Mouse (Mus musculus) cerebellum, postnatal 14 days (tissue): ENCODE data around the gene Olfr1411.
A peak's percentile ranks its signal among the peaks of the same experiment; 100 is the strongest.

Experiments used
- DNase-seq, 2 experiments: peaks; one replicate each; pipeline ENCODE4 v3.0.0; 2021; ENCODE audit warnings: mixed read lengths in 2 of 2

The Olfr1411 gene

DNA sequence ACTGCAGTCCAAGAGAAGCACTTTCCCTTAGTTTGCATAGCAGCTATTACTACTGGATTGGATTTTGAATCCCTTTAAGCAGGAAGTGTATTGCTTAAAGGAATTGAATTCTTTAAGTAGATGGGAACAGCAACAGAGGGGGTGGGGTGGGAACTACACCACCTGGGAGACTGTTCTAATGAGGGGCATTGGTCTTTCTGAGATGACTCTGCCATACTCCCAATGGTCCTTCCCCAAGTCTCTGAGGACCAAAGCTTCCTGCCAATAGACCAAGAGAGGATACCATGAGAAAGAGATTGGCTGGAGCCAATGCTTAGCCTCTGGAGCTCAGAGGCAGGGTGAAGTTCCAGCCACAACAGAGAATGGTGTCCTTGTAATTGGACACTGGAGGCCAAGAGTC is at the start of gene Olfr1411:
TSS of gene Olfr1411 (plus strand) at position 301 of the 400 bp plus-strand sequence.
- DNase-seq = no peak

DNA sequence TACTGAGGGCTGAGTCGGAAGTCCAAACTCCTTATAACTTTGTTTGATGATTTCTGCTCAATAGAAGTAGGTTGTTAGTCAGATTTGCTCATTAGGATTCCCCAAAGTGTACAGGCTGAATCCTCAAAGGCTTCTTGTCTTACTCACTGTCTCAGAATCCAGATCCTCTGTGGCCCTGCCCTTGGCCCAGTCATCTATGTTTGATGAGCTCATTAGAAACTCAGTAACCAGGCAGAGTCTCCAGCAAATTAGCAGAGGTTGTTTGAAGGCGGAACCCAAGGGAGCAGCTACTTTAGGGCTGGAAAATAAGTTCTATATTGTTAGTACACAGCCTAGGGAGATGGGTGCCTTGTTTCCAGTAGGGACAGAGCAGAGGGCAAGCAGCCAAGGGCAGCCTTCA is 48.3 kb upstream of the Olfr1411 start:
- no peak for DNase-seq

DNA sequence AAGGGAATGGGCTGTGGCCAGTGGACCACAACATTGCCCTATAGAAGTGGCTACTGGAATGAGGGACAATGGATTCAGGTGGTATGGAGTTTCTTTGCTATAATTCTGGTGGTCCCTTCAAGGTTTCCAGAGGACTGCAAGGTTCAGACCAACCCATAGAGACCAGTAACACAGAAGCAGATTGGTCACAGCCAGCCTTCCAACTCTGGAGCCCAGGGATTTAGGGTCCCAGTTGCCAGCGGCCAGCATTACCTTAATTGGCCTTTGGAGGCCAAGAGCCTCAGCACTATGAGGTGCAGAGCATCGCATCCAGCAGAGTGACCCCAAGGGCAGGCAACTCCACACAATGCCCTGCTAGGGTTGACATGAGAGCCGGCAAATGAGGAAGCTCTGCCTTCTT is 23.2 kb upstream of the Olfr1411 start, which contains the start of gene Olfr1413:
TSS of gene Olfr1413 (plus strand) at position 301 of the 400 bp plus-strand sequence.
- DNase-seq = no peak

DNA sequence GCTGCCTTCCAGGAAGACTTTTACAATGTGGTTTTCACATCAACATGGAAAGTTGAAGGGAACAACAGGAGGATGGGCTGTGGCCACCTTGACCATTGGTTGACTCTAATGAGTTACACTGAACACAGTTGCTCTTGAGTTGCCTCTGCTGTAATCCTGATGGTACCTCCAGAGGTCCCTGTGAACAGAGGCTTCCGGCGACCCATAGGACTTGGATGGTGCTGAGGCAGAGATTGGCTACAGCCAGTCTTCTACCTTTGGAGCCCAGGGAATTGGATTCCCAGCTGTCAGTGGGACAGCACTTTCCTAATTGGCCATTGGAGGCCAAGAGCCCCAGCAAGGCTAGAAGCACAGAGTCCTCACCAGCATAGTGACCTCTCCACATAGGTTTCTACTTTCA is 8.7 kb upstream of the Olfr1411 start, which contains the start of gene Olfr1412:
TSS of gene Olfr1412 (plus strand) at position 301 of the 400 bp plus-strand sequence.
- no peak for DNase-seq

DNA sequence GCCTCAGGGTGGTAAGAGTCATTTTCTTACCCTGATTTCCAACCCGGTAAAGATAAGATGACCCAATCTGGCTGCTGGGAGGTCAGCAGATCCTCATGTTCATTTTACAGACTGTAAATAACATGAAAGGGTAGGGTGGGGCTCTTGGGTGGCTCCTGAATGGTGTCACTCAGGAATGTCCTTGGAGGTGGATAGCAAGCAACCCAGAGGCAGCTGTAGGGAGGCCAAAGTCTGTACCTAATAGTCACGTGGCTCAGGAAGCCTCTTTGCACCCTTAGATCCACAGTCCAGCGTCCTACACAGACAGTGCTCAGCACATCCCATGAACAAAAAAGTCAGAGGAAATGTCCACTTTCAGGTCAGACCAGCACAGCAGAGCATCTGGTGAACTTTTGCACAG is 1.8 kb downstream of the Olfr1411 start:
- DNase-seq = no peak

DNA sequence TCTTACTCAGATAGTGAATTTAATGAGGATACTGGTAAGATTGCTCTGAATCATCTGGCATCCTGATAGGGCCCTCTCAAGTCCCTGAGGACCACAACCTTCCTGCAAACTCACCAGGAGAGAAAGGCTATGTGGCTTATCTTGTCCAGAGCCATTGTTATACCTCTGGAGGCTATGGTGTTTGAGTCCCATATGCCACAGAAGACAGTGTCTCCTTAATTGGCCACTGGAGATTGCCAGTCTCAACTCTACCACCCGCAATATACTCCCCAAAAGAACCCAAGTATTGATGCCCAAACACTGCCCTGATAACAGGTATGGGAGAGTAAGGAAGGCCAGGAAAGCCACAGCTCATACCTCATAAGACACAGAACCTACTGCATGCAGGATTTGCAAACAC is 11.3 kb downstream of the Olfr1411 start, which contains the start of gene Olfr1410:
TSS of gene Olfr1410 (plus strand) at position 301 of the 400 bp plus-strand sequence.
- no peak for DNase-seq

DNA sequence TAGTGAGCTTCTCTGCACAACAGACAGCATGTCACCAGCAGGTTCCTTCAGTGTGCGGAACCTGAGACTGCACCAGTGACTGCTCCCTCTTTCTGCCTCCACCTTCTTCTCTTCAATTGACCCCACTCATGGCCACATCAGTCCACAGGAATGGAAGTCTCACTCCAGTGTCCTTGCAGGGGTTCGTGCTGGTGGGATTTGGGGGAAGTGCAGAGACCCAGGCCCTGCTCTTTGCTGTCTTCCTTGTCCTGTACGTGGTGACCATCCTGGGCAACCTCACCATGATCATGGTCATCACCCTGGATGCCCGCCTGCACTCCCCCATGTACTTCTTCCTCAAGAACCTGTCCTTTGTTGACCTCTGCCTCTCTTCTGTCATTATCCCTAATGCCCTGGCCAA is 13.5 kb downstream of the Olfr1411 start:
- DNase-seq = no peak

DNA sequence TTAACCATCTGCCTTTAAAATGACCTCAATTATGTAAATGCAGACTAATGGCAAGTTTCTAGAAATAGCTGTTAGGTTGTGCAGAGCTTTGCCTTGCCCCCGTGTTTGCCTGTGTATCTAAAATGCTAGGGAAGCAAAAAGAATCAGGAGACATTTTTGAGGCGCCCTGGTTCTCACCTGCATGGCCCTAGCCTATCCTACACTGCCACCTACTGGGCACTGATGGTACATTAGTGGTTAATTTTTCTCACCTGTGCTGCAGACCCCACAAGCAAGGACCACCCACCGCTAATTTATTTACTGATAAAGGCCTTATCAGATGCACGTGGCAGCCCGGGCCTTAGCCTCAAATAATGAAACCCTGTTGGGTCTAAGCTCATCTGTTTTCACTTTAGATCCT is 16.8 kb downstream of the Olfr1411 start:
- peak; percentile 87 to 89 for DNase-seq

DNA sequence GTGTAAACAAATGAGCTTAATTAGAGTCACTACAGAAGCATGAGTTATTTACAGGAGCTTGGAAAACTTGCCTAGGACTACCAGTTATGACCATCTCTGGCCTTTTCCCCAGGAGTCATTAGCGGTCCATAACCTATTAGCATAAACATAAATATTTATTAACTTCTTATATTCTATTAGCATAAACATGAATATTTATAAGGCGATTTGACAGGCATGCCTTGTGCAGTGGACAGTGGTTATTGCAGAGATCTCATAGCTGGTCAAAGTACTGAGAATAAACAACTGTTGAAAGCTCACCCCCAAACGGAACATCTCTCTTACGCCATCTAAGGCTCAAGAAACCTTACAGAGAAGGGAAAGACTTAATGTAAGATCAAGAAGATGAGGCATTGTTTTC is 19.0 kb downstream of the Olfr1411 start:
- no peak for DNase-seq

DNA sequence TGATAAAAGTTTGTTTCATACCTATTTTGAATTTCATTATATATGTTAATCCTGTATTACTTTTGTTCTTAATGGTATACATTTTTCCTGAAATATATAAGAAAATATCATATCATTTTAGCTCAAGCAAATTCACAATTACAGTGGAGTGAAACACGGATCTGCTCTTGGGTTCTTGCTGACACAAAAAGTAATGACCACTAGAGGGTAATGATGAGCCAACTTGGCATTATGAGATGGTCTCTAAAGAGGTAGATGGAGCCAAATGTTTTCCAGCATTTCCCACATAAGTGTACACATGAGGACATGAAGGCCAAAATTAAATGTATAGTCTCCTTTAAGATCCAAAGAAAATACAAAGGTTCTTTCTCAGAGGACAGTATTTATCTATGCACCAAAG is 20.3 kb downstream of the Olfr1411 start:
- DNase-seq = peak; percentile 30 to 50

DNA sequence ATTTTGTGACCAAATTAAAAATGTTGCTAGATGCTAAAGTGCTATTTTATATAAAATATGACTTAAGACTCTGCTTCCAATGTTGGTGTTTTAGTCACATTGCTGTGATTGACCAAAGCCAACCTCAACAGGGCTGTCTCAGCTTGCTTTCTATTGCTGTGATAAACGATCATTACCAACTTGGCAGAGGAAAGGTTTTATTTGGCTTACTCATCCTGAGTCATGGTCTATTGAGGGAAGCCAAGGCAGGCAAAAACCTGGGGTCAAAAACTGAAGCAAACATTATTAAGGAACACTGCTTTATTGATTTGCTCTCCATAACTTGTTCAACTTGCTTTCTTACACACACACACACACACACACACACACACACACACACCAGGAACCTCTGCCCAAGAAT is 21.8 kb downstream of the Olfr1411 start:
- no peak for DNase-seq

DNA sequence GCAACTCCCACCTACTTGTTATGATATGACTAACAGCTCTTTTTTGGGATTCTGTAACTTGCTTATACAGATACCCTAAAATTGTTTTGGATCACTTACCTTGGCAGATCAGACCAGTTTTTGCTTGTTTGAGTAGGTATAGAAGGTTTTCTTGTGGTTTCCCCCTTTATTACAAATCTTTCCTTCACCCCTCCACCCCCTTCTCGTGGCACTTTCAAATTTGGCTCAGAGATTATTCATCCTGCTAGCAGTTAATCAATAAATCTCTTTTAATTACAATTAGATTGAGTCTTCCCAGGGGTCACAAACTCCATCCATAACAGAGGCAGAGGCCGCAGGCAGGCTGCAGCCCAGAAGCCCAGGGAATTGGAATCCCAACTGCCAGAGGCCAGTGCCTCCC is 23.3 kb downstream of the Olfr1411 start, which contains the start of gene Olfr12:
TSS of gene Olfr12 (plus strand) at position 301 of the 400 bp plus-strand sequence.
- no peak for DNase-seq

DNA sequence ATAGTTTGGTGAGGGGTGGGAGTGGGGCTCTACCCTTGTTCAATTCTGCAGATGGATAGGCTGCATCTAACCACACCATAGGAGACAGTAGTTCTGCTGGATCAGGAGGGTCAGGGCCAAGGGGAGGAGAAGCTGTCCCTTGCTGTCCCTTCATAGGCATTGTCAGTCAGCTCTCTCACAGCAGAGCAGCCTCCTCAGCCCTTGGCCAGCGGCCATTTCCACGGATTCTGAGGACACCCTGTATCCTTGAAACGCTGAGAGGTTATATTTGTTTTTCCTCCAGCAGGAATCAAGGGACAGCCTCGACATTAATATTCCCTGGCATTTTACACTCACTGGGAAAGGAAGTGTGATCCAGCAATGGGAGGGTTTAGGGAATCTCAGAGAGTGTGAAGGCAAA is 24.1 kb downstream of the Olfr1411 start:
- no peak for DNase-seq

DNA sequence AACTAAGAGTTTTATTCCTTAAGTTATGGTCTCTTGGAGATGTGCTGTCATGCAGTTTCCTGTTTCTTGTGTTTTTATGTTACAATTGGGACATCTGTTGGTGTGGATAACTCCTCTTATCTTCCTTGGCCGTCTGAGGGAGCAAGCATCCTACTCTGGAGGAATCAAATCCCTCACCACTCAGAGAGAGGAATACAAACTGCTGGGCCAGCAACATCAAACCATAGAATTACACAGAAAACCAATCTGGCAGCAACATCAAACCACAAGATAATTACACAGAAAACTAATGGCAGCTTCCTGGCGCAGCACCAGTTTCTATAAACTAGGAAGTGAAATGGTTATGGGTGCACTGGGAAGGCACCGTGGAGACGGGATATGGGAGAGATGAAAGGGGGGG is 34.0 kb downstream of the Olfr1411 start:
- no peak for DNase-seq

DNA sequence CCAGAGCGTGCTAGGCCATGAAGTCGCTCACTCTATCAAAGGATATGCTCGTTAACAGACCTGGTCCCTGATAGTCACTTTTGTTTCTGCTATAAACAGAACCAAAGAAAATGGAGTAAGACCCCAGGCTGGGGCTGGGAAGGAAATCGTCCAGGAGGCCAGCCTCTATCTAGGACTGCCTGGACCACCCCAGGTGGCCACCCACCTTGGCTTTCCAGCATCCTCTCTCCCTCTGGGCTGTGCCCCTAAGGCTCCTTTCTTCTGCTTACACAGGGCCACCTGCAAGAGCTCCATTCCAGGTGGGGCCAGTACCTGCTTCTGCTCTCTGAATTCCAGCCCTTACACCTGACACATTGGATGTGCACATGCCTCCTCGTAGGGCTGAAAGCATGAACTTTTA is 38.0 kb downstream of the Olfr1411 start:
- DNase-seq = no peak

DNA sequence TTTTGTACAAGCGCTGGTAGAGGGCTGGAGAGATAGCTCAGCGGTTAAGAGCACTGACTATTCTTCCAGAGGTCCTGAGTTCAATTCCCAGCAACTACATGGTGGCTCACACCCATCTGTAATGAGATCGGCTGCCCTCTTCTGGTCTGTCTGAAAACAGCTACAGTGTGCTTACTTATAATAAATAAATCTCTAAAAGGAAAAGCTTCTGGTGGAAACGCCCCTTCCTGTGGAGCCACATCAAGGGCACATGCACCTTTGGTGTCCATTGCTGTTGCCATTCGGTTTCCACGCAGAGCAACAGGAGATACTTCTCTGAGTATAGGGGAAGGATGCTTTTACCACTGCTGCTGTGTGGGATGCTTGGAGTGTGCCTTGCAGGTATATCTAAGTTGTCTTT is 38.7 kb downstream of the Olfr1411 start:
- no peak for DNase-seq

DNA sequence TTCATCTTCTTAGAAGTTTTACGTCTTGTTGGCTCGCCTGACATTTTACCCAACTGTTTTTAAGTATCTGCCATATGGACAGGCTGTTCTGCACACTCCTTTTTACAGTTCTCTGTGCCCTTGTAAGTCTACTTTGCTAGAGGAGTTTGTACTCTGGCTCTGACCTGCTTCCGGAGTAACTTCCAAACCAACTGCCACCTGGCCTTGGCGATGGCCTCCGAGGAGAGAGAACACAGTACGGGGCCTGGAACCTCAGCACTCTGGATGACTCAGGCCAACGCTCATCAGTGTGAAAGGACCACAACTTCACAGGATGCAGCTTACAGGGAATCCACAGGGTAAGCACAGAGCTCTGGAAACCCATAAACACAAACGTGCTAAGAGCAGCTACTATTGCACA is 39.5 kb downstream of the Olfr1411 start:
- no peak for DNase-seq

DNA sequence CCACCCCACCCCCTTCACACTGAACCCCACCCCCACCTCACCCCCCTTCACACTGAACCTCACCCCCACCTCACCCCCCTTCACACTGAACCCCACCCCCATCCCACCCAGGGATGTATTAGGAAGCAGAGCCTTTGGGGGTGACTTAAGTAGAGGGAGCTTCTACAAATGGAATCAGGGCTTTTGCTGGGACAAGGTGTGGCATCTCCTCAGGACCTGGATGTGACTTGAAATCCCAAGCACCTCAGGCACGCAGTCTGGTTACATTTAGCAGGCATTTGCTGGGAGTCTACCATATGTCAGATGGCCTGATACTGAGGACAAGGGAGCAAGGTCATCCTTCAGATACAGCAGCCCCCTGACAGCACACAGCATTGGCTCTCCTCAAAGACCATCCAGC is 40.4 kb downstream of the Olfr1411 start:
- DNase-seq = no peak

DNA sequence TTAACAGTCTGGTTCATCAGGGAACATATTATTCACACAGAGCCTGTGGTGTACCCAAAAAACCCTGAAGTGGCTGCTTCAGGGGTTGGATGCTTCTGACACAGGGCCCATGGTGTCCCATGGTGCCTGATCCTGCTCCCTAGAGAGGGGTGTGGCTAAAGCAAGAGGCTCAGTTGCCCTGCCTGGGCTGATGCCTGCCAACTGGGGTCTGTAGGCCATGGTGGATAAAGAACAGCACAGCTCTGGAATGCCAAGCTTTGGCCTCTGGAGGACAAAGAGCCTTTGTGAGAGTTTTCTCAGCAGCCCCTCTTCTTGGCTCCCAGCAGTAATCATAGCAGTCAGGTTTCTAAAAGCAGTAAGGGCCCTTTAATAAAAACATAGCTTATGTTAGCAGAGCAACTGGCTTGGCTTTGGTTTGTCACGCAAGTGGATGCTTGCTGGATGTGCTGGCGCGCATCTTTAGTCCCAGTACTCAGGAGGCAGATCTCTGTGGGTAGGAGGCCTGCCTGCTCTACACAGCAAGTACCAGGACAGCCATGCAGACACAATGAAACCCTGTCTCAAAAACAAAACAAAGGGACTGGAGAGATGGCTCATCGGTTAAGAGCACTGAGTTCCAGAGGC is 40.9 kb downstream of the Olfr1411 start:
- no peak for DNase-seq

DNA sequence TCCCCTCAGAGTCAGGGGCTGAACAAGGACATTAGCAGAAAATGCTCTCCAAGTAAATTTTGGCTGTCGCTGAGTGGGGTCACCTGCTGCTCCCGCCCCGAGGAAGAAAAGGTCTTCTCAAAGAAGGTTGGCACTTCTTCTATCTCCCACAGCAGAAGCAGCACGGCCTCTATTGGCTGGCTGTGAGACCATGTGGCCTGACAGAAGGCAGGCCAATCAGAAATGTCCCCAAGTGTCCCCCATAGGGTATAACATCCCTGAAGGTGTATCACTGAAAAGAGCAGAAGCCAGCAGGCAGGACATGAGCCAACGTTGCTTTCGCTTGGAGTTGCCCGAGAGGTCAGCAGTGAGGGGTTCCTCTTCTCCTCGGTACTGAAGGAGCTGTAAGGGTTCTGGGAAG is 41.8 kb downstream of the Olfr1411 start:
- DNase-seq = no peak

DNA sequence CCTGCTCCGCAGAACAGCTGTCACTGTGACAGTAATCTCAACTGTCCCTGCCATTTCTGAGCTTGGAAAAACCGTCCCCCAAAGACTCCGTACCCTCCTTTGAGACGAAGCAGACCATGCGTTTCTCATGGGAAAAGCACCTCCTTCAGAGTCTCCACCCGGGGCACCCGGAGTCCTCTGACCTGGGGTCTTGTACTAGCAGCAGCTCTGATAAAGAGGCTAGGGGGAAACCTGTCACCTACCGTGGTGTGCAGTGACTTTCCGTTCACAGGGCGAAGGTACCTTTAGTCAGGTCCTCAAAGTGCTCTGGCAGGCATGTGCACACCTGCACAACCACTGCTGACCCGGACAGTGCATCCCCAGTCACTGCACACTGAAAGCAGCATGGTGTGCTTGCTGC is 42.5 kb downstream of the Olfr1411 start:
- DNase-seq = no peak

DNA sequence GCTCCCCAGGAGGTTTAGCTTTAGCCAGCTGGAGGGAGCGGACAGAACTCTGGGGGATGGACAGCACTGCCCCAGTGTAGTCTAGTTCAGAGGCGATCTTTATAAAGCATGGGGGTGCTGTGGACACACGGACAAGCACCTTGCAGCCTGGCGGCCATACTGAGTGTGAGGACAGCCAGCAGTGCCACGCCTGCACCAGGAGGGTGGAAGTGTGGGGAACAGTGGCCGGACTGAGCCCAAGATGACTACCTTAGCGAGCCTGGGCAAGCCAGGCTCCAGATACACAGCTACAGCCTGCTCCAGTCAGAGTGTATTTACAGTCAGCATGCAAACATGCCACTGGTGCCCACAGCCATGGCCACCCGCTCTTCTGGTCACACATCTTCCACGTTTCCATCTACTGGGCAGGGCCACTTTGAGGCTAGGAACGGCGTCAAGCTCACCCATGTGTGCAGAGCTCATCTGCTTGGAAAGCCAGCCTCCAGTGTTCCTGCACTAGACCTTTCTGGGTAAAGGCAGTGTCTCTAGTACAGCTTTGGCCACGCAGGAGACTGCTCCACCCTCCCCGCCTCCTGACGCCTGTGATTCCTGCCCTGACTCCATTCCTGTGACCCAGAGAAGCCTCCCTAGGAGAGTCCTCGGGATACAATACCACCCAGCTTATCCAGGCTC is 43.4 kb downstream of the Olfr1411 start:
- no peak for DNase-seq

DNA sequence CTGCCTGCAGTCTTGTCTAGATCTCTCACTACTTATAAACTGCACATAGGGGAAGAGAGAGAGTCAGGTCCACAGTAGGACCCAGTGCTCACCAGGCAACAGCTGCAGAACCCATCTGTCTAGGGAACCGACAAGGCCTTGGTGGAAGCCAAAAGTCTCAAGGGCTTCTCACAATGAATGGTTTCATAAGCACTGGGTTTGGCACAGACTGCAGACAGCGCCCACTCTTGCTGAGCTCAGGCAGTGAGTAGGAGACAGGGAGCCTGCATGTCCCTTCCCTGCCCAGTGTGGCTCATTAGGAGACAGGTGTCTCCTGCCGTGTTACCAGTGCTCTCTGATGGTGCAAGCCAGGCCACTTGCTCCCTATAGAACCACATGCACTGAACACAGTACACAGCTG is 44.0 kb downstream of the Olfr1411 start:
- no peak for DNase-seq

DNA sequence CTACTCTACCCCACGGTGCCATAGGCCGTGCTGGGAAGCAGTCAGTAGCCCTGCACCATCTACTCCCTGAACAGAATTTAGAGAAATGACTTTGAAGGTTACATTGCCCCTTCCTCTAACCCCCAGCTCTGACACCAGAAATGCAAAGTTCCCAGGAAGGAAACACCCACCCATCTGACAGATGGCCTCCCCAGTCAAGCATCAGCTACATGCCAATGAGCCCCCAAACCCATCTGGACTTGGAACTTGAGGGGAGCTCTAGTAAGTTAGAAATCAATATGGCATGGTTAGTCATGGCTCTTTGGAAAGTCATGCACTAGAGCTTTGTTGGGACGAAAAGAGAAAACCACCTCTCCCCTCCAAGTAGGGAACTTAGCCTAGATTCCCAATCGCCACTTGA is 44.5 kb downstream of the Olfr1411 start:
- no peak for DNase-seq

DNA sequence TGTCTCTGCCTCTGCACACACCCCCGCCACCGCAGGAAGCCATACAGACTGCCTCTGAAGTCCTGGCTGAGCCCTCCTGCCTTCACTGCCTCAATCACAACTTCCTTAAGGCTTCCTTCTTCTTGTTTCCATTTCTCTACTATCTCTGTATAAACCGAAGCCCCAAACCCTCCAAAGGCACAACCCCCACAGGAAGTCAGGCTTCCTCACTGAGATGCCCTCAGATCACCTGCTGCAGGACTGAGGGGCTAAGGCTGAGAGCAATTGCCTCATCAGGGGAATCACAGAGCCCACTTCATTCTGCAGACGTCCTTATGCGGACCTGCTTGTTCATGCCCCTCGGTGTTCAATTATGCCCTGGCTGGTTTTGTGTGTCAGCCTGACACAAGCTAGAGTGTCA is 46.2 kb downstream of the Olfr1411 start:
- no peak for DNase-seq
